Mouse (Mus musculus) spleen, adult 2 months (tissue): ENCODE data around the gene Kiss1r.

Experiments
- CTCF ChIP-seq: fragments of 200-500 bp; IDR thresholded peaks from 2 replicates; pipeline ENCODE4 v1.5.1; 2011; ENCODE audit warnings: mild to moderate bottlenecking, inconsistent platforms; ENCODE audit not compliant: insufficient read depth, insufficient read length, insufficient replicate concordance; ENCODE audit errors: extremely low read depth
- POLR2A ChIP-seq: fragments of 200-500 bp; IDR thresholded peaks from 2 replicates; pipeline ENCODE4 v1.6.1; 2011; ENCODE audit warnings: low read depth, low read length, inconsistent platforms

GRCm38 (mm10) chr10:79936911-79937441, 20.2 kb downstream of the Kiss1r start:
- TF ChIP-seq CTCF (no peak), POLR2A (no peak)
